Mouse (Mus musculus): Measurements from ENCODE around the gene 1700017N19Rik.

The 1700017N19Rik gene

DNA sequence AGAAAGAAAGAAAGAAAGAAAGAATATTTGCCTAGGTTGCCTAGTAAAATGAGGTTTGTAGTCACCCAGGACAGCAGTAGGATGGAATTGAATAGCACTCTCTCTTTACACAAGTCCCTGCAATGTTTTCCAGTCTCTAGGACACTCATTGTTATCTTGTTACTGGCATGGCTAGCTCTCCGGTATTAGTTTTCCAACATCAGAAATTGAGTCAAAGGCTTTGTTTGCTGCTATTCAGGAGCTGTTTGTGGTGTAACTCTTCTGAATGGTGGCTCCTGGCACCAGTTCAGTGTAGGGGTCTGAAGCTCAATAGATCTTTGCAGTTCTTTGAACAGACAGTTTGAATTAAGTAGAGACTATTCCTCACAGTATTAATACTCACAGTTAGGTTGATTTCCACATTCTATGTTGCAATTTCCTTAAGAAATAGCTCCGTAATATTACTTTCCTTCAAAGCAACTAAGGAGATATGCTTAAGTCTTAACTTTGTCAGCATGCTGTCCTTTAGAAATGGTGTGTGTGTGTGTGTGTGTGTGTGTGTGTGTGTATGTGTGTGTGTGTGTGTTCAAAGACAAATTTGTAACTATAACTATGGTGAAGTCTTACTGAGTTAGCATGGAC is 71.8 kb downstream of the 1700017N19Rik start:
- DNase-seq, result no peak

Data from spleen, adult 18-20 months (tissue).